Mouse (Mus musculus) heart, postnatal 36 days (tissue): Measurements from ENCODE around the gene Ssh2. TPM values are rescaled to one million over a fixed set of nuclear protein-coding genes. Genes with fewer than 3 reads are reported as not detected.
"Not testable (repeated sequence)": the region's sequence is repeated elsewhere in the genome, so short reads cannot be mapped to it uniquely, and the experiment has no call there.

ENCODE experiments used
- DNase-seq, 2 experiments: peaks; one replicate each; pipeline ENCODE4 v3.0.0; 2021 to 2022
- intact Hi-C: fragments of 180-260 bp; cut with DNase I; formaldehyde crosslinking; loops from one replicate; pipeline ENCODE4 v1.15.1; 2025
- total RNA-seq, 2 experiments: library from RNA; stranded (reverse); gene quantifications; 2 replicates each; pipeline ENCODE4 v1.2.3; 2021

Gene Ssh2
- total RNA-seq, 2 experiments from 2014 or later: 78.2 to 96.2 TPM

- intact Hi-C loops: loop anchor here (5.0 kb wide), 1 partner anchor 39 kb away; no protein-coding TSS in a partner anchor
- peak; percentile 48 to 68 for DNase-seq
These were observed 169.9 kb downstream of the Ssh2 start for GRCm38 (mm10) chr11:77385706-77386690.

GRCm38 (mm10) chr11:77388197-77388596 is 172.1 kb downstream of the Ssh2 start:
- intact Hi-C loops: loop anchor here (5.0 kb wide), 1 partner anchor 41 kb away; no protein-coding TSS in a partner anchor
- not testable (repeated sequence) for DNase-seq

- intact Hi-C loops: no loop called here
- DNase-seq: no peak
These were observed 179.5 kb downstream of the Ssh2 start for GRCm38 (mm10) chr11:77395539-77395938.

- no peak for DNase-seq
- intact Hi-C loops: no loop called here
These were observed 186.4 kb downstream of the Ssh2 start for GRCm38 (mm10) chr11:77402508-77402907.

- no peak for DNase-seq
- intact Hi-C loops: no loop called here
These were observed 190.2 kb downstream of the Ssh2 start for GRCm38 (mm10) chr11:77406329-77406728.

- peak; percentile 64 to 73 for DNase-seq
- intact Hi-C loops: no loop called here
These were observed 193.8 kb downstream of the Ssh2 start for GRCm38 (mm10) chr11:77409879-77410278.

GRCm38 (mm10) chr11:77411284-77411683 is 195.2 kb downstream of the Ssh2 start:
- intact Hi-C loops: no loop called here

GRCm38 (mm10) chr11:77414141-77414839 is 198.2 kb downstream of the Ssh2 start:
- DNase-seq: no peak
- intact Hi-C loops: no loop called here

More at GRCm38 (mm10) chr11:77411284-77411683, 195.2 kb downstream of the Ssh2 start:
- DNase-seq: no peak

- peak in 1 of 2 experiments; percentile 51 for DNase-seq
- intact Hi-C loops: no loop called here
These were observed 200.3 kb downstream of the Ssh2 start for GRCm38 (mm10) chr11:77416212-77417000.

- no peak for DNase-seq
- intact Hi-C loops: no loop called here
These were observed 201.9 kb downstream of the Ssh2 start for GRCm38 (mm10) chr11:77418021-77418420.

GRCm38 (mm10) chr11:77423175-77423859 is 207.2 kb downstream of the Ssh2 start:
- DNase-seq: no peak
- intact Hi-C loops: loop anchor here (5.0 kb wide), 1 partner anchor 76 kb away; no protein-coding TSS in a partner anchor

GRCm38 (mm10) chr11:77428446-77428845 is 212.4 kb downstream of the Ssh2 start:
- no peak for DNase-seq

GRCm38 (mm10) chr11:77437026-77437425 is 220.9 kb downstream of the Ssh2 start:
- intact Hi-C loops: no loop called here
- no peak for DNase-seq

More at GRCm38 (mm10) chr11:77428446-77428845, 212.4 kb downstream of the Ssh2 start:
- intact Hi-C loops: no loop called here

- DNase-seq: peak in 1 of 2 experiments; percentile 36
- intact Hi-C loops: loop anchor here (2.0 to 5.0 kb wide), 2 partner anchors 73 to 91 kb away; no protein-coding TSS in a partner anchor
These were observed 224.0 kb downstream of the Ssh2 start for GRCm38 (mm10) chr11:77440081-77440480.

- intact Hi-C loops: loop anchor here (2.0 to 5.0 kb wide), 2 partner anchors 74 to 92 kb away; no protein-coding TSS in a partner anchor
- no peak for DNase-seq
These were observed 224.9 kb downstream of the Ssh2 start for GRCm38 (mm10) chr11:77441020-77441419.

- DNase-seq: peak; percentile 68 to 77
- intact Hi-C loops: loop anchor here (1.0 to 5.0 kb wide), 2 partner anchors 34 to 75 kb away; no protein-coding TSS in a partner anchor
These were observed 226.4 kb downstream of the Ssh2 start for GRCm38 (mm10) chr11:77442186-77443170.

- peak; percentile 62 to 68 for DNase-seq
- intact Hi-C loops: loop anchor here (5.0 kb wide), 2 partner anchors 78 to 228 kb away; partner anchors contain the start of gene Ssh2
These were observed 228.9 kb downstream of the Ssh2 start for GRCm38 (mm10) chr11:77444939-77445338.

- intact Hi-C loops: loop anchor here (1.0 to 5.0 kb wide), 2 partner anchors 129 to 229 kb away; partner anchors contain the start of gene Ssh2
- peak; percentile 51 to 75 for DNase-seq
These were observed 230.5 kb downstream of the Ssh2 start for GRCm38 (mm10) chr11:77446628-77447041.
